Mouse (Mus musculus) testis, postnatal 14 days (tissue): ENCODE measurements around the gene 2510002D24Rik.
"Not testable (repeated sequence)": the region's sequence is repeated elsewhere in the genome, so short reads cannot be mapped to it uniquely, and the experiment has no call there.

ENCODE experiments used
- DNase-seq: peaks from one replicate; pipeline ENCODE4 v3.0.0; 2021; ENCODE audit warnings: low spot score

Gene 2510002D24Rik

DNA sequence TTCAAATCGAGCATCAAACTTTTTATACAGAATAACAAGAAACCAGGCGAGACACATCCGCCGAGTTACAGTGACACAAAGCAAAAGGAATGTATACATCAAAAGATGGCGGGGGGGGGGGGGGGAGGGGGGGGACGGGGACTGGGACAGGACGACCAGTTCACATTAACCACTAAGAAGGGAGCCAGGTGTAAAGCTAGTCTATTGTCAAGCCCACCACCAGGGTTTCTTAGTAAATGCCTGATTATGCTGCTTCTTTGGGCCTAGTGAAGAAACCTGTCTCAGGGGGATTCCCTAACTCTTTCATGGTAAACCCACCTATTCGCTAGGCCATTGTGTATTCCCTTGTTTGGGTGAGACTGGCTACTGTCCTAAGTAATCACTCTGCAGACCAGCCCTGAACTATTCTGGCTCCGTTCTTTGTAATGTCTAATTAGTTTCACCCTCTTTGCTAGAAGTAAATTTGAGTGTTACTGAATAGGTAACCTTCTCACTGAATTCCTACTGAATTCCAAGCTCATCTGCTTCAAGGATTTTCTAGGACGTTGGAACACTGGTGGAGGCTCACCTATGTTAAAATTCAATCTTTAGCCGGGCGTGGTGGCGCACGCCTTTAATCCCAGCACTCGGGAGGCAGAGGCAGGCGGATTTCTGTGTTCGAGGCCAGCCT lies 13.3 kb downstream of the 2510002D24Rik start:
- DNase-seq = not testable (repeated sequence)

DNA sequence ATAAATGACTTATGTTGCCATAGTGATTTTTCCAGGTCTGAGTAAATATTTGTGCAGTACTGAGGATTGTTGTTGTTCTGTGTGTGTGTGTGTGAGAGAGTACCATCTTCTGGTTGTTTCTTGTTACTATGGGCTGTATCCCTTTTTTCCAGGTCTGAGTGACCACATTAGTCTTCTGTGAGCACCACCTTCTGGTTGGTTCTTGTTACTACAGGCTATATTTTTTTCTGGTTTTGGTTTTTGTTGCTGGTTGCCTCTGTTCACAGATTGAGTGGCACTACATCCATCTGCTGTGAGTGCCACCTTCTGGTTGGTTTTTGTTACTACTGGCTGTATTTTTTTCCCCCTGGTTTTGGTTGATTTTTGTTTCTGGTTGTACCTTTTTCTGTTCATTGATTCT lies 22.2 kb downstream of the 2510002D24Rik start:
- no peak for DNase-seq

DNA sequence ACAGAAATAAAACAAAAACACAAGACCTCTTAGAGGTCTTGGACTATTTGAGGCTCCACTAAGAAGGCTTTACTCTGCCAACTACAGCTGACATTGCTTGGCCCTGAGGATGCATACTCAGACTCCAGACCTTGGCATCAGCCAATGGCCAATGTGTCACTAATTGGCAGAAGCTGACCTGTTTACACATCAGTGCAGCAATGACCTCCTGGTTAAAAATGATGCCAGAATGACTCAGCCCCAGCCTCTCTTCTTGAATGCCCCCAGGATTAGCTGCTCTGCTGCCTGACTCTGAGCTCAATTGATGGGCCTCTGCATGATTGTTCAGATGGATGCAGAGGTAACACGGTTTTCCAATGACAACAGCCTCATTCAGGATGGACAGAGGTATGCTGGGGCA lies 23.8 kb downstream of the 2510002D24Rik start:
- DNase-seq = no peak

DNA sequence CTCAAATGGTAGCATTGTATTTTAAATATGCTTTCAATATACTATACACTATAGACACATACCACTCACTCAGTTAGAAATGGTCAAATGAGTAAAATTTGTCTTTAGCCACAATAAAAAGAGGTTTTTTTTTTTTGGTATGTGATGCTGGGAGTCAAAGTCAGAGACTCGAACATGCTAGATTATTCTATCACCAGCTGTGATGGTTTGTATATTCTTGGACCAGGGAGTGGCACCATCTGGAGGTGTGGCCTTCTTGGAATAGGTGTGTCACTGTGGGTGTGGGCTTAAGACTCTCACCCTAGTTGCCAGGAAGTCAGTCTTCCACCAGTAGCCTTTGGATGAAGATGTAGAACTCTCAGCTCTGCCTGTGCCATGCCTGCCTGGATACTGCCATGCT lies 34.1 kb downstream of the 2510002D24Rik start:
- DNase-seq = not testable (repeated sequence)

DNA sequence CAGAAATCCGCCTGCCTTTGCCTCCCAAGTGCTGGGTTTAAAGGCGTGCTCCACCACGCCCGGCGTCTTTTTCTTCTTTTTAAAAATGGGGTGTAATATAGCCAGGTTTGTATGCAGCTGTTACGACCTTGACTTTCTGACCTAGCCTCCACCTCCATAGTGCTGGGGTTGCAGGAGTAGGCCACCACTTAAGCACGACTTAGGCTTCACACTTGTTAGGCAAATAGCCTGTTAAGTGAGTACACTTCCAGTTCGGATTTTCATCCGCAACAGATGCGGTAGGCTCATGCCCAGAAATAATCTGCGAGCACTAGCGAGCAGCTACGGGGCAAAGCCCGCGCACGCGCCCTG lies 39.7 kb downstream of the 2510002D24Rik start:
- DNase-seq = no peak

DNA sequence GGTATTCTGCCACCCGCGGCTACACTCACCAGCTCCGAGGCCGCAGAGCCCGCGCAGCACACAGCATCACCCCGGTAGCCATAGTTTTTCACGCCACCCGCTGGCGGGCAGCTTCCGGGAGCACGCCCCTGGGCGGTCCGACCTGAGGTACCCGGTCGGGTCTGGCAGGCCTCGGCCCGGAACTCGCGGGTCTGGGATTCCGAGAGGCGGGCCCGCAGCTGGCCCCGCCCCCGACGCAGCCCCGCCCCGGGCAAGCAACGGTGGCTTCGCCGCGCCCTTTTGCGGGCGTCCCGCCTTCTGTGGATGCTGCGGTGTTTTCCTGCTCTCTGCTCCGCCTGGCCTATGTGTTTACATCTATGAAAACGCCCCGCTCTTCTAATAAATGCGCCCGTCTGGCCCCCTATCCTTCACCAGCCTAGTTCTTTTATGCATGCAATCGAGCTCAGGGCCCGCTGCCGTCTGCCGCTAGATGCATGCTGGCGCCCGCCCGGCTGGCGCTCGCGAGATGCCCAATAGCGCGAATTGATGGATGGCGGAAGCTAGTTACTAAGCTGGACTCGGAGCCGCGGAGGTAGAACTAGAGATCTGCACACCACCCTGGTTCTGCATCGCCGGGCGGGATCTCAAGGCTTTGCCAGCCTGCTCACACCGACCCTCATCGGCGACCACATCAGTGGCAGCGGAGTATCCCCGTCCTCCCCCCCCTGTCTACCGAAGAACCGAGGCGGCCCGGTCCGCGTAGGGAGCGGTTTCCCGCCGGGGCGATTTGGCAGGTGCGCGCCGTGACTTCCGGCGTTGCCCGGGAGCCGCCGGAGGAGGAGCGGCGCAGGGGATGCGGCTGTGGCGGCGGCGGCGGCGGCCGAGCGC lies 40.3 kb downstream of the 2510002D24Rik start, which contains the start of the genes Mrpl40 and Hira:
Mrpl40 (minus strand) TSS at position 421 of the 867 bp plus-strand sequence.
Hira (plus strand) TSS at position 596 of the 867 bp plus-strand sequence.
- peak; percentile 94 for DNase-seq

DNA sequence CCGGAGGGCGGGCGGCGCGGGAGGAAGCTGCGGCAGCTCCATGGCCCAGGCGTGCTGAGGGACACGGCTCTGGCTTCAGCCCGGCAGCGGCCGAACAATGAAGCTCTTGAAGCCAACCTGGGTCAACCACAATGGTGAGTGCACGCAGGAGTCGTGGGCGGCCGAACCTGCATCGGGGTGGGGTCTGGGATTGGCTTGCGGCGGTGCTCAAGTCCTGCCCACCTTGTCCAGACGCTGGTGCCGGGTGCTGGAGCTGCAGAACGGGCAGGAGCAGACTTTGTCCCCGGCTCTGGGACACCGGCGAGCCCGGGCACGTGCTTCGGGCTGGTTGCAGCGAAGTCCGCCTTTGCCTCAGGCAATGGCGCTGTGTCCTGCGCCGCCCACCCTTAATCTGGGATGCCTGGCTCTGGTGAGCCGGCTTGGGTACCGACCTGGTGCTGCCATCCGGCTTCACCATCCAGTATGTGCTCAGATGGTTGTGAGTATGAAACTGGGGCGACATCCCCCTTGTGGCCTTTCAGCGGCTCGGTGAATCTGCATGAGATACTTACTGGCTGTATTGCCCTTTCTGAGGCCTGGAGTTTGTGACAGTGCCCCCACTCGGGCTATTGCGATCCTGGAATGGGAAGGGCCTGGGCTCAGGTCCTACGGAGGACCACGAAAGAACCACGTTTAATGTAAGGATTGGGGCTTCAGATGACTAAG lies 41.2 kb downstream of the 2510002D24Rik start:
- peak; percentile 73 for DNase-seq

DNA sequence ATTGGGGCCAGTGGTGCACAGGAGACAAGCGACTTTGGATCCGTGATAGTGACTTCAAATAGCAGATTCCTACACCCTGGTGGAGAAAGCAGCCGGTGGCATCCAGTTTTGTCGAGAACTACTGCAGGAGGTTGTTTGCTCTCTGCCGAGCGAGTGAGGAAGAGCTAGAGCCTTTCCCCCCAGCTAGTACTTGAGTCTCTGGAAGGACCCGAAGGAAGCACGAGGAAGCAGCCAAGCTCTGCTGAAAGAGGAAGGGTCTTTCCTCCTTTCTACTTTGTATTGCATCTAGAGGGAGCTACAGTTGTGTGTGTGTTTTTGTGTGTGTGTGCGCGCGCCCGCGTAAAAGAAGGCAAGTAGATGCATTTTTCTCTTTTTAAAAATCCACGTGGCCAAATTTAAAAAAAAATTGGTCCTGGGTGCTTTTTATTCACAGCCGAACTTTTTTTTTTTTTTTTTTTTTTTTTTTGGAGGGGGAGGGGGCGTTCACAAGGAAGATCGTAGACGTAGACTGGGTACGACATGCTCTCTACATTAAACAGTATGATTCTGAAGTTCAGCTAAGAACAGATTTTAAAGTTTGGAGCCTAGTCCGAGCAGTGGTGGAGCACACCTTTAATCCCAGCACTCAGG lies 41.8 kb downstream of the 2510002D24Rik start:
- DNase-seq = no peak

DNA sequence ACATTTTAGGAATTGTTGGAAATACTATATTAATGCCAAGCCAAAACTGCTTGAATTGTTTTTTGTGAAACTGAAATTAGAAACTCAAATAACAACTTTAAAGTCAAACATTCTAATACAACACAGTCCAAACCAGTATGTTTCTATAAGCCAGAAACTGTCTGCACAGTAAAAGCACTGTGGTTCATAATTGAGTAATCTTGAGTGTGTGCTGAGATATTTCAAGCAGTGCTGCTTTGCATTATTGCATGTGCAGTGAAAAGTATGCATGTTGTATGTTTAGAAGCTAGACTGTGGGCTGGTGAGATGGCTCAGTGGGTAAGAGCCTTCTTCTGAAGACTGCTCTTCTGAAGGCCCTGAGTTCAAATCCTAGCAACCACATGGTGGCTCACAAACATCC lies 47.7 kb downstream of the 2510002D24Rik start:
- no peak for DNase-seq
